Mouse (Mus musculus) heart, embryonic 14.5 days (tissue): ENCODE measurements around the gene Spns2. TPM values are rescaled to one million over a fixed set of nuclear protein-coding genes. Genes with fewer than 3 reads are reported as not detected.

Experiments
- polyA plus RNA-seq: library from polyadenylated mRNA; unstranded; fragments of >200 nt; fragmentation: Nextera tagmentation; extraction: Ambion mirVana; gene quantifications from 2 replicates; pipeline ENCODE4 v1.2.1, GENCODE M21; 2014

Gene Spns2
- polyA plus RNA-seq, 1 experiment from 2014 or later: 3.7 TPM

Other genes with a start within 250 kb of the Spns2 start
- gene Slc13a5, start 222.7 kb downstream of the Spns2 start, polyA plus RNA-seq: 0.19 and 0.34 TPM in 2 replicates
- gene Xaf1, start 188.3 kb downstream of the Spns2 start, polyA plus RNA-seq: 8.0 and 8.9 TPM in 2 replicates
- gene Fbxo39, start 175.5 kb downstream of the Spns2 start, polyA plus RNA-seq: not detected in 2 replicates
- gene Tekt1, start 127.5 kb downstream of the Spns2 start, polyA plus RNA-seq: 0.19 and 0.28 TPM in 2 replicates
- gene Smtnl2, start 78.2 kb downstream of the Spns2 start, polyA plus RNA-seq: 116 and 122 TPM in 2 replicates
- gene Ggt6, start 54.4 kb downstream of the Spns2 start, polyA plus RNA-seq: not detected in 2 replicates
- gene Mybbp1a, start 48.5 kb downstream of the Spns2 start, polyA plus RNA-seq: 61.9 and 64.7 TPM in 2 replicates
- 0.09 TPM in 1 of 2 replicates, not detected in the other for gene Spns3, start 60.6 kb upstream of the Spns2 start, polyA plus RNA-seq
- 60.2 and 65.4 TPM in 2 replicates for gene Ube2g1, start 117.4 kb upstream of the Spns2 start, polyA plus RNA-seq
- gene Ankfy1, start 200.1 kb upstream of the Spns2 start, polyA plus RNA-seq: 25.3 and 25.6 TPM in 2 replicates